Mouse (Mus musculus): ENCODE results near the gene Grb10.

Gene Grb10

GRCm38 (mm10) chr11:11931688-11932087, 106.8 kb downstream of the Grb10 start:
- no peak for TF ChIP-seq GATA4 (IDR thresholded peaks at IDR 0.05; ENCODE audit: insufficient replicate concordance, low read length)

- no peak for TF ChIP-seq GATA4 (IDR thresholded peaks at IDR 0.05; ENCODE audit: insufficient replicate concordance, low read length)
Observed at GRCm38 (mm10) chr11:11930527-11930926, 108.0 kb downstream of the Grb10 start.

- TF ChIP-seq GATA4 (IDR thresholded peaks at IDR 0.05; ENCODE audit: insufficient replicate concordance, low read length) = no peak
Observed at GRCm38 (mm10) chr11:11929059-11929458, 109.4 kb downstream of the Grb10 start.

- TF ChIP-seq GATA4 (IDR thresholded peaks at IDR 0.05; ENCODE audit: insufficient replicate concordance, low read length) = no peak; the same call in 1 of the 2 replicates
Observed at GRCm38 (mm10) chr11:11928586-11928985, 109.9 kb downstream of the Grb10 start.

GRCm38 (mm10) chr11:11923900-11924299, 114.6 kb downstream of the Grb10 start:
- no peak for TF ChIP-seq GATA4 (IDR thresholded peaks at IDR 0.05; ENCODE audit: insufficient replicate concordance, low read length)

GRCm38 (mm10) chr11:11923345-11923744, 115.1 kb downstream of the Grb10 start:
- TF ChIP-seq GATA4 (IDR thresholded peaks at IDR 0.05; ENCODE audit: insufficient replicate concordance, low read length) = no peak

- no peak for TF ChIP-seq GATA4 (IDR thresholded peaks at IDR 0.05; ENCODE audit: insufficient replicate concordance, low read length)
Observed at GRCm38 (mm10) chr11:11922106-11922505, 116.4 kb downstream of the Grb10 start.

- no peak for TF ChIP-seq GATA4 (IDR thresholded peaks at IDR 0.05; ENCODE audit: insufficient replicate concordance, low read length)
Observed at GRCm38 (mm10) chr11:11907703-11908413, 130.6 kb downstream of the Grb10 start.

- no peak for TF ChIP-seq GATA4 (IDR thresholded peaks at IDR 0.05; ENCODE audit: insufficient replicate concordance, low read length)
Observed at GRCm38 (mm10) chr11:11905518-11905917, 133.0 kb downstream of the Grb10 start.

GRCm38 (mm10) chr11:11904995-11905394, 133.5 kb downstream of the Grb10 start:
- TF ChIP-seq GATA4 (IDR thresholded peaks at IDR 0.05; ENCODE audit: insufficient replicate concordance, low read length) = no peak

- peak; percentile 37 for TF ChIP-seq GATA4 (IDR thresholded peaks at IDR 0.05; ENCODE audit: insufficient replicate concordance, low read length)
Observed at GRCm38 (mm10) chr11:11901509-11901908, 137.0 kb downstream of the Grb10 start.

- TF ChIP-seq GATA4 (IDR thresholded peaks at IDR 0.05; ENCODE audit: insufficient replicate concordance, low read length) = no peak
Observed at GRCm38 (mm10) chr11:11898496-11898895, 140.0 kb downstream of the Grb10 start.

GRCm38 (mm10) chr11:11897645-11898357, 140.7 kb downstream of the Grb10 start, which contains the start of gene Ddc:
Ddc (minus strand) TSS chr11:11898144.
- TF ChIP-seq GATA4 (IDR thresholded peaks at IDR 0.05; ENCODE audit: insufficient replicate concordance, low read length) = peak; percentile 12; the same call in 1 of the 2 replicates

GRCm38 (mm10) chr11:11895479-11895878, 143.0 kb downstream of the Grb10 start:
- TF ChIP-seq GATA4 (IDR thresholded peaks at IDR 0.05; ENCODE audit: insufficient replicate concordance, low read length) = no peak

- no peak for TF ChIP-seq GATA4 (IDR thresholded peaks at IDR 0.05; ENCODE audit: insufficient replicate concordance, low read length)
Observed at GRCm38 (mm10) chr11:11893769-11894168, 144.7 kb downstream of the Grb10 start.

- no peak for TF ChIP-seq GATA4 (IDR thresholded peaks at IDR 0.05; ENCODE audit: insufficient replicate concordance, low read length)
Observed at GRCm38 (mm10) chr11:11892993-11893602, 145.4 kb downstream of the Grb10 start.

All from liver, adult (tissue).